Mouse (Mus musculus) liver, postnatal 0 days (tissue): ENCODE measurements around the gene Ttll8. TPM values are rescaled to one million over a fixed set of nuclear protein-coding genes. Genes with fewer than 3 reads are reported as not detected.

Experiments used
- ATAC-seq: fragments of 200-750 bp; cut with Nextera tagmentation; 2 replicates; pipeline ENCODE4 v1.8.0; 2017; ENCODE audit warnings: mild to moderate bottlenecking, moderate library complexity
- DNase-seq: peaks from one replicate; pipeline ENCODE4 v3.0.0-alpha.2; 2016
- H3K27ac ChIP-seq: fragments of 300-500 bp; sonication (generic); 2 replicates; pipeline ENCODE4 v1.5.1; 2014; ENCODE audit warnings: antibody characterized with exemption, moderate library complexity, mild to moderate bottlenecking, low read depth
- H3K27me3 ChIP-seq: fragments of 300-500 bp; sonication (generic); 2 replicates; pipeline ENCODE4 v1.6.1; 2014; ENCODE audit warnings: low read length, control low read depth, mixed read lengths; ENCODE audit not compliant: insufficient read depth
- H3K36me3 ChIP-seq: fragments of 300-500 bp; sonication (generic); replicated peaks from 2 replicates; pipeline ENCODE4 v1.6.1; 2014; ENCODE audit warnings: mild to moderate bottlenecking, control low read depth, low read length, moderate library complexity, mixed read lengths; ENCODE audit not compliant: insufficient read depth
- H3K4me1 ChIP-seq: fragments of 300-500 bp; sonication (generic); 2 replicates; pipeline ENCODE4 v1.6.1; 2014; ENCODE audit warnings: antibody characterized with exemption, mild to moderate bottlenecking, control low read depth; ENCODE audit not compliant: insufficient read depth
- H3K4me2 ChIP-seq: fragments of 300-500 bp; sonication (generic); 2 replicates; pipeline ENCODE4 v1.6.1; 2014; ENCODE audit warnings: low read depth, mild to moderate bottlenecking, low read length, moderate library complexity, mixed read lengths
- H3K4me3 ChIP-seq: fragments of 300-500 bp; sonication (generic); 2 replicates; pipeline ENCODE4 v1.5.1; 2014; ENCODE audit warnings: low read depth, low read length
- H3K9ac ChIP-seq: fragments of 300-500 bp; sonication (generic); replicated peaks from 2 replicates; pipeline ENCODE4 v1.6.1; 2014; ENCODE audit warnings: mild to moderate bottlenecking, moderate library complexity
- H3K9me3 ChIP-seq: fragments of 300-500 bp; sonication (generic); 2 replicates; pipeline ENCODE4 v1.6.1; 2016; ENCODE audit warnings: mild to moderate bottlenecking, control low read depth, low read length, mixed read lengths
- CTCF ChIP-seq: sonication (generic); IDR thresholded peaks from 2 replicates; pipeline ENCODE4 v1.5.1; 2016; ENCODE audit warnings: antibody characterized with exemption, low read depth
- EP300 ChIP-seq: IDR thresholded peaks from 2 replicates; pipeline ENCODE4 v1.6.1; 2016; ENCODE audit warnings: antibody characterized with exemption, low read depth, mild to moderate bottlenecking
- WGBS: fragments of 180-500 bp; shearing (Covaris S2); extraction: QIAGEN DNeasy Blood & Tissue Kit; methylation state at CpG from one replicate; pipeline ENCODE4 v1.1.7; 2014; ENCODE audit not compliant: insufficient replicate concordance; 5-methylcytosine and 5-hydroxymethylcytosine counted together
- polyA plus RNA-seq: library from polyadenylated mRNA; unstranded; fragments of >200 nt; fragmentation: Nextera tagmentation; extraction: Ambion mirVana; gene quantifications from 2 replicates; pipeline ENCODE4 v1.2.1, GENCODE M21; 2015

Gene Ttll8
- polyA plus RNA-seq, 1 experiment from 2014 or later = not detected

DNA sequence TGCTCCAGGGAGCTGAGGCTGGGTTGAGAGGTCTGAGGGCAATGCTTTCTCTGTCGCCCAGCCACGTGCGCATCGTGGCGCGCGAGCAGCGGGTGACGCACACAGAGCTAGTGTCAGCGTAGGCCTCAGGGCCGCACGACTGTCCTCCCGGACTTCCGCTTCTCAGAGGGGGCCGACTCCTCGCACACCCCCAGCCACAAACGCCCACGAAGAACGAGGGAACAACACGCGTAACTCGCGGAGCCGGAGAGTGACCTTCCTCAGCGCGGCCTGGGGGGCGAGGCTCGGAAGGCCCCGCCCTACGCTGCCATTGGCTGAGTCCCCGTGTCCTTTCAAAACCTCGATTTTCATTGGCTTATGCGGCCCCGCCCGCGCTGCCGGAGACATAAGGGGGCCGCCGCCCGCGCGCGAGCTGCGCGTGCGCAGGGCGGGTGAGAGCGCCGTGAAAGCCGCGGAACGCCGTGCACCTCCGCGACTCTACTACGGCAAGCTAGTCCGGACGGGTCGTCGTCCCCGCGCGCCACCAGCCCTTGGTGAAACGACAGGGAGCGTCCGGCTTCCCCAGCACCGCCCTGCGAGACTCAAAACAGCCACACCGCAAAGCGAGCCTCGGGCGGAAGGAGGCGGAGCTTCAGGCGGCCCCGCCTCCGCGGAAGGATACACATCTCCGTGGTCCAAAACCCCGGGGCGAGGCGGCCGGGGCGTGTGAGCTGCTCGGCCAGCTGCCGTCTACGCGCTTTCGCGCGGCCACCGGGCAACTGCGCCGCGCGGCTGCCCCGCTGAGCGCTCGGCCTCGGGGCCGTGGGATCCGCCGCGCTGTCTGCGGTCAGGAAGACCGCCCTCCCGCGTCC, 92.2 kb downstream of the Ttll8 start, which contains the start of gene Pim3:
Pim3 (plus strand) TSS at position 415 of the 851 bp plus-strand sequence.
- no peaks in the 10 kb centered on the region for H3K9me3 ChIP-seq
- peak; percentile 82 for ATAC-seq
- peaks cover 53% of the 10 kb centered on the region for H3K4me1 ChIP-seq
- H3K4me3 ChIP-seq = peak within 1 kb of the TSS; percentile 78
- WGBS = under 1% methylated on average over 84 of the region's 107 CpGs
- peaks cover 19% of the 10 kb centered on the region for H3K36me3 ChIP-seq
- H3K27me3 ChIP-seq = no peaks in the 10 kb centered on the region
- TF ChIP-seq EP300 (peak; percentile 75), CTCF (no peak)
- peak within 1 kb of the TSS; percentile 97 for H3K27ac ChIP-seq
- H3K4me2 ChIP-seq = peak within 1 kb of the TSS; percentile 87
- H3K9ac ChIP-seq = peak within 1 kb of the TSS; percentile 93
- peak; percentile 94 for DNase-seq

DNA sequence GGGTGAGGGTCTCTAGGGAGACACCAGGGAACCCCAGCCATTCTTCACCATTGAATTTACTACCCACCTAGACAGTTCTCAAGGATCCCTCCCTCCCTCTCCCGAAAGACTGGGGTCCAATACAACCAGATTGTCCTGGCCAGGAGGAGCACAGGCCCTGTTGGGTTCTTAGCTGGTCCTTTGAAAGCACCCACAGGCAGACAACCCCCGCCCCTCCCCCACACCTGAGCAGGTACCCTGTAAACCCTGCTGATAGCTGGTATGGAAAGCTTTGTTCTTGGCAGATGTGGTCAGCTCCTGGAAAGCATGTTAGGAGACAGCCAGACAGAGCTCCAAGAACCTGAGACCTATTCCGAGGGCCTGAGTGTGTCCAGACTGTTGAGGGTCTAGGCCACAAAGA, 93.4 kb downstream of the Ttll8 start:
- ATAC-seq = no peak
- WGBS = 78% methylated on average over 3 of the region's 3 CpGs
- H3K4me1 ChIP-seq = peaks cover 44% of the 10 kb centered on the region

GRCm38 (mm10) chr15:88859206-88859970, 94.8 kb downstream of the Ttll8 start:
- Histone ChIP-seq H3K9ac (no peak overlapping the region), H3K27me3 (no peaks in the 10 kb centered on the region), H3K27ac (no peak overlapping the region), H3K4me1 (peaks cover 43% of the 10 kb centered on the region), H3K4me3 (no peak overlapping the region), H3K9me3 (no peaks in the 10 kb centered on the region), H3K36me3 (peaks cover 3% of the 10 kb centered on the region), H3K4me2 (no peak overlapping the region)
- 71% methylated on average over 8 of the region's 8 CpGs for WGBS
- DNase-seq (no peak), ATAC-seq (no peak)
- TF ChIP-seq EP300 = no peak
- TF ChIP-seq CTCF = no peak

More for the DNA sequence above, 93.4 kb downstream of the Ttll8 start:
- Histone ChIP-seq H3K9me3 (no peaks in the 10 kb centered on the region), H3K4me2 (no peak overlapping the region), H3K27me3 (no peaks in the 10 kb centered on the region), H3K9ac (no peak overlapping the region; the same call in 1 of the 2 replicates), H3K27ac (peak overlapping the region; percentile 97), H3K36me3 (peaks cover 14% of the 10 kb centered on the region), H3K4me3 (no peak overlapping the region)
- DNase-seq = no peak
- TF ChIP-seq EP300 = no peak
- TF ChIP-seq CTCF = no peak

DNA sequence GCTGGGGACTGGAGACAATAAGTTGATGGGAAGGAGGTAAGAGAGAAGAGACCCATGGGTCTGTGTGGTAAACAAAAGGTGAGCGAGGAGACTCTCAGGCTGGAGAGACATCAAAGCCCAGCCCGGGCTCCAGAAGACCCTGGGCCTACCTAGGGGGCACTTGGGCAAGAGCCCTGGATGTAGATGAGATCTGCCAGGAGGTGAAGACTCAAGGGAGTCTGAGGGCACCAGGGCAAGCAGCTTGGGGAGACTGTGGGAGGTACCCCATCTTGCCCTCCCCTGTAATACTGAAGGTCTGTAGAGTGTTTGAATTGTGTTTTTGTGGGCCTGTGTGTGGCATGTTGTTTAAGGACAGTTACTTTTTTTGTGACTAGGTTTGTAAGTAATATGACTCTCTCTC, 95.5 kb downstream of the Ttll8 start:
- DNase-seq = no peak
- Histone ChIP-seq H3K36me3 (no peaks in the 10 kb centered on the region), H3K9me3 (no peaks in the 10 kb centered on the region), H3K4me1 (peaks cover 48% of the 10 kb centered on the region), H3K9ac (no peak overlapping the region), H3K27ac (peak overlapping the region; percentile 60; the same call in 1 of the 2 replicates), H3K4me2 (no peak overlapping the region), H3K27me3 (no peaks in the 10 kb centered on the region), H3K4me3 (no peak overlapping the region)
- ATAC-seq = no peak
- WGBS = 69% methylated on average over 2 of the region's 2 CpGs
- TF ChIP-seq EP300 (no peak), CTCF (no peak)

- H3K9me3 ChIP-seq = no peaks in the 10 kb centered on the region
- WGBS = 77% methylated on average over 3 of the region's 3 CpGs
- DNase-seq (no peak), ATAC-seq (no peak)
- no peaks in the 10 kb centered on the region for H3K36me3 ChIP-seq
- H3K4me1 ChIP-seq = peaks cover 47% of the 10 kb centered on the region
- H3K4me3 ChIP-seq = no peak overlapping the region
- peak overlapping the region; percentile 60 for H3K27ac ChIP-seq
- H3K27me3 ChIP-seq = no peaks in the 10 kb centered on the region
- H3K4me2 ChIP-seq = no peak overlapping the region
- H3K9ac ChIP-seq = no peak overlapping the region
- TF ChIP-seq EP300 = no peak
- TF ChIP-seq CTCF = no peak
These were observed 96.1 kb downstream of the Ttll8 start for GRCm38 (mm10) chr15:88858141-88858541.

- TF ChIP-seq CTCF (no peak), EP300 (no peak)
- H3K9ac ChIP-seq = no peak overlapping the region
- 87% methylated on average over 7 of the region's 7 CpGs for WGBS
- H3K4me2 ChIP-seq = no peak overlapping the region
- H3K36me3 ChIP-seq = no peaks in the 10 kb centered on the region
- no peaks in the 10 kb centered on the region for H3K27me3 ChIP-seq
- H3K4me1 ChIP-seq = peaks cover 42% of the 10 kb centered on the region
- H3K9me3 ChIP-seq = no peaks in the 10 kb centered on the region
- DNase-seq (no peak), ATAC-seq (no peak)
- no peak overlapping the region for H3K4me3 ChIP-seq
- no peak overlapping the region for H3K27ac ChIP-seq
These were observed 96.9 kb downstream of the Ttll8 start for GRCm38 (mm10) chr15:88857361-88857760.
